Mouse (Mus musculus) urinary bladder, postnatal 4 days (tissue): ENCODE data around the gene Olfr641.

ENCODE experiments used
- DNase-seq, 2 experiments: peaks; one replicate each; pipeline ENCODE4 v3.0.0; 2021 to 2022; ENCODE audit warnings: low spot score in 2 of 2

Gene Olfr641

DNA sequence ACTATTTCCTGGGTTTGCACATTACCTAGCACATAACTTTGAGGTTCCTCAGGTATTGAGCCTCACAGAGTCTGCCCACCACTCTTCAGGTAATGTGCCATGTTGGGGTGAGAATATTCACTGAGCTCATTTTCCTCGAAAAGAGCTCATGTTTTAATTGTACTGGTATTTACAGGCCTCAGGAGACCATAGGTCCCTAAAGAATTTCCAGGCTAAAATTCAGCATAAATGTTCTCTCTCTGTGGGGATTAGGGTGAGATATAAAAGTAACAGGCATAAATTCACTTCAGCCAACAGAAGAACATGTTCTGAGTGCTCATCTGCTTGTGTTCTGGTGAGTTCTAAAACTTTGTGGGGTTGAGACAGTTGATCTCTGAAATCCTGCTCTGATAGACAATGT lies at the start of gene Olfr641:
TSS of gene Olfr641 (plus strand) at position 301 of the 400 bp plus-strand sequence.
- no peak for DNase-seq

DNA sequence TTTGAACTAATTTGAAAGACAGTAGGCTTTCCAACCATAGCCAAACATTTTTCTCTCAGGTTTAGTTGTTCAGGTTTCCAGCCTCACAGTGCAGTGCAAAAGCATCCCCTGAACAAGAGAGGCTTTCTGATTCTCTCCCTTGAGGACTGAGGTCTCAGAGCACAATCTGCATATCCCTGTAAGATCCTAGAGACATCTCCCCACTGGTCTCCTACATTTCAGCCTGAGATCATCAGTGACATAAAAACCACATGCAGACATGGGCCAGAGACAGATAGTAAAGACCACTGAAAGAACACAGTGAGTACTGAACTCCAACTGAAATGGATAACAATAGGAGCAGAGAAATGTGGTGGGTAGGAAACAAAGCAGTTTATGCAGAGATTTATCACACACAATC lies 36.8 kb upstream of the Olfr641 start, which contains the start of gene Olfr638:
TSS of gene Olfr638 (plus strand) at position 301 of the 400 bp plus-strand sequence.
- DNase-seq, result no peak

- no peak for DNase-seq
These were observed 36.1 kb upstream of the Olfr641 start for GRCm38 (mm10) chr7:103999124-103999523.

DNA sequence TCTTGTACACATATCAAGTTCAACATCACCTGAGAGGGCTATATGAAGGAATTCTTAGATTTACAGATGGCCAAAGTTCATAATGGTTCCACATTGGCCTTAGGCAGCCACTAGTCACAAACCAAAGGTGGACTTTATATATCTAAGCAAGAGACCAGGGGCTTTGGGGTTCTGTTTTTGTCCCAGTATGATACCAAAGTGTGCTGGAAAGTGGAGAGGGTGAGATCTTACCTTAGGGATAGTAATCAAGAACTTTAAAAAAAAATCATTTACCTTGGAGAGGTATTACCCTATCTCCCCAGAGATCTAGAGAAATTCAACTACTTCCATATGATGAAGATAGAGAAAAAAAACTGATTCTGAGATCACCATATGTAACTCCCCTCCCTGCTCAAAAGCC lies 18.0 kb upstream of the Olfr641 start, which contains the start of gene Olfr639:
TSS of gene Olfr639 (minus strand) at position 101 of the 400 bp plus-strand sequence.
- DNase-seq, result no peak

DNA sequence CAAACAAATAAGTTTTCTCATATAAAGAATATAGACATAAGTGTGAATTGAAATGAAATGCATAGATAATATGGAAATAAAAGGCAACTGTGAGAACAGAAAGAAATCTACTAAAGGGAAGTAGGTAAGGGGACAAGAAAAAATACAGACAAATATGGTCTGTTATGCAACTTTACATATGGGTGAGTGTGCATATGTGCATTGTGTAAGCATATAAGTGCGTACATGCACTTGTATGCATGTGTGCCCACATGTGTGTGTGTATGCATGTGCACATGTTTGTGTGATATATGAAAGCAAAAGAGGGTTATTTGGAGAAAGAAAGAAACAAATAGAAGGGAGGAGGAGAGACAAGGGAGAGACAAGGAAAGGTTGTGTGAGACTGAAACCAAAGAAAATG lies 16.3 kb upstream of the Olfr641 start:
- DNase-seq, result no peak

DNA sequence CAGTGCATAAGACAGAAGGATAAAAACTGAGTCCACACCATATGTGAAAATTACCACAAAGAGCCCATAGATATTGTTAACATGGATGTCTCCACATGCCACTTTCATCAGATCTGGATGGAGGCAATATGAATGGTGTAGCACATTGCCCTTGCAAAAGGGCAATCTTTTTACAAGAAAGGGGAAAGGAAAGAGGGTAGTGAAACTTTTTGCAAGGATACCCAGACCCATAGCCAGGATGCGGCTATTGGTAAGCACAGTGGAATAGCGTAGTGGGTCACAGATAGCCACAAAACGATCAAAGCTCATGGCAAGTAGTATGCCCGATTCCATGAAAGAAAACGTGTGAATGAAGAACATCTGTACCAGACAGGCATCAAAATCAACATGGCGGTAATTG lies 13.6 kb upstream of the Olfr641 start:
- DNase-seq, result no peak

- no peak for DNase-seq
These were observed 9.8 kb upstream of the Olfr641 start, which contains the start of gene Olfr640 for GRCm38 (mm10) chr7:104025473-104025872. TSS of gene Olfr640 (minus strand) at chr7:104025573.

GRCm38 (mm10) chr7:104026978-104027377 lies 8.3 kb upstream of the Olfr641 start:
- DNase-seq, result no peak

DNA sequence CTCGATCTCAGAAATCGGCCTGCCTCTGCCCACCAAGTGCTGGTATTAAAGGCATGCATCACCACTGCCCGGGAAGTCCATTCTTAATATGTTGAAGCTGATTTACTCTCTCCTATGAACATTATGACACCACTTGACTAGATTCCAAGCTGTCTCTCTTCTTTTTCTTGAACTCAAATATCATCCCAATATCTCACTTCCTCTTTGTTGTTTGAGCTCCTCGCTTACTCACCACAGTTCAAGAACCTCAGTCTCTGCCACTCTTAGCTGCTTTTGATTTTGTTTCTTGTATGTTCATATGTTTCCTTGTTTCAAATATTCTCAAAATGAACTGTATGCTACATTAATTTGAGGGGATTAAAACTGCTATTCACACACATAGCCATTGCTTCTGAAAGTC lies 15.5 kb downstream of the Olfr641 start:
- DNase-seq, result no peak

- no peak for DNase-seq
These were observed 17.3 kb downstream of the Olfr641 start, which contains the start of gene Olfr642 for GRCm38 (mm10) chr7:104052566-104052965. TSS of gene Olfr642 (minus strand) at chr7:104052666.

DNA sequence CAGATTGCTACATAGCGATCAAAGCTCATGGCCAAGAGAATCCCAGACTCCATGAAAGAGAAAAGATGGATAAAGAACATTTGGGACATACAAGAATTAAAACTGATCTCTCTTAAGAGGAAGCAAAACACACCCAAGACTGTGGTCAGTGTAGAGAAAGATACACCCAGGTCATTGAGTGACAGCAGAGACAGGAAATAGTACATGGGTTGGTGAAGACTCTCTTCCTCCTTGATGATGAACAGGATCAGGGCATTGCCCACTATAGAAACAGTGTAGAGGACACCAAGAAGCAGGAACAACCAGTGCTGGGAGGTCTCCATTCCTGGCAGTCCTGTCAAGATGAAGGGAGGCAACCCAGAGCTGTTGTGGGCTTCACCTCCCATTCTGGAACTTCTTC lies 24.0 kb downstream of the Olfr641 start:
- DNase-seq, result no peak

- DNase-seq, result no peak
These were observed 26.1 kb downstream of the Olfr641 start, which contains the start of gene 4930516K23Rik for GRCm38 (mm10) chr7:104061345-104061744. TSS of gene 4930516K23Rik (minus strand) at chr7:104061445.

DNA sequence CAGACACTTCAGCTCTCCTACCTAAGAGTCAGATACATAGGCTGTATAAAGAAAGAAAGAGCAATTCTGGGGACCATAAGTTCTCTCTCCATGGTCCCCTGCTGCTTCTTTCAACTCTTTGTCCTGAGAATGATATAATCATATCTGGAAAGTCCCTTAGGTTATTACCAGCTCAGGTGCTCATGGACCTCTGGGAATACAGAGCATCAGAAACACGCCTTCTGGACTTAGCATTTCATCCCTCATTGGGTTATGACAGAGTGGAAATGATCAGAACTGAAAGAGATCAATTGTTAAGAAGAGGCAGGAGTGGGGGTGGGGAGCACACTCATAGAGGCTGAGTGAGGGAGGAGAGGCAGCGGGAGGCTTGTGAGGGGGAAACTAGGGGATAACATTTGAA lies 36.5 kb downstream of the Olfr641 start, which contains the start of gene Olfr644:
TSS of gene Olfr644 (minus strand) at position 101 of the 400 bp plus-strand sequence.
- no peak for DNase-seq

DNA sequence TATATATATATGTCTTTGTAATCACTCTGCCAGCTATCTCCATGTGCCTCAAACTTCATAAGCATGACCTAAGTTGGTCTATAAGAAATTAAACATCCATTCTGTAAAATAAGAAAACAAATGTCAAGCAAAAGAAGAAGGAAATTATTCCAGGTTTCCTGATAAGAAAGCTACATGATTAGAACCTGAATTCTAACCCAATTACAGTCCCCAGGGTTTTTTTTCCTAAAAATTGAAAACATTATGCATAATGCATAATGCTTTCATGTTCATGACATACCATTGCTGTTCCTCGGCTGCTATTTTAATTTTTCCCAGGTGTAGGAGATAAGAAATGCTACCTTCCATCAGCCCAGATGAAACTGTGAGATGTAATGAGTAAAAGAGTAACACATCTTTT lies 50.1 kb downstream of the Olfr641 start, which contains the start of gene Olfr645:
TSS of gene Olfr645 (minus strand) at position 101 of the 400 bp plus-strand sequence.
- no peak for DNase-seq
